Mouse (Mus musculus) liver, embryonic 14.5 days (tissue): ENCODE measurements around the gene Atg9b. TPM values are rescaled to one million over a fixed set of nuclear protein-coding genes. Genes with fewer than 3 reads are reported as not detected.
A peak's percentile ranks its signal among the peaks of the same experiment; 100 is the strongest.

Experiments
- ATAC-seq: fragments of 200-750 bp; cut with Nextera tagmentation; 2 replicates; pipeline ENCODE4 v1.8.0; 2017; ENCODE audit warnings: moderate number of reproducible peaks, mild to moderate bottlenecking, moderate library complexity; ENCODE audit not compliant: insufficient read depth
- DNase-seq, 3 experiments: peaks; one replicate each; pipeline ENCODE4 v3.0.0-alpha.2; 2012 to 2013; ENCODE audit warnings: low read depth in 3 of 3, low spot score in 3 of 3
- H3K27ac ChIP-seq: fragments of 300-500 bp; sonication (generic); 2 replicates; pipeline ENCODE4 v1.5.1; 2014; ENCODE audit warnings: moderate library complexity, mild to moderate bottlenecking, control low read depth, inconsistent platforms
- H3K27me3 ChIP-seq: fragments of 300-500 bp; sonication (generic); 2 replicates; pipeline ENCODE4 v1.6.1; 2014; ENCODE audit warnings: mild to moderate bottlenecking, low read length, moderate library complexity; ENCODE audit not compliant: control insufficient read depth, insufficient read depth
- H3K36me3 ChIP-seq: fragments of 300-500 bp; sonication (generic); replicated peaks from 2 replicates; pipeline ENCODE4 v1.6.1; 2014; ENCODE audit warnings: low read depth; ENCODE audit not compliant: control insufficient read depth, insufficient read depth
- H3K4me1 ChIP-seq, 2 experiments: fragments of 200-500 bp in 1 of 2; fragments of 300-500 bp in 1 of 2; sonication (generic) in 1 of 2; replicated peaks; 2 replicates each; pipeline ENCODE4 v1.6.1; 2012 to 2014; ENCODE audit warnings: antibody characterized with exemption in 1 of 2, inconsistent platforms in 1 of 2, low read length in 1 of 2; ENCODE audit not compliant: control insufficient read depth in 2 of 2, insufficient read depth in 2 of 2
- H3K4me2 ChIP-seq: fragments of 300-500 bp; sonication (generic); 2 replicates; pipeline ENCODE4 v1.6.1; 2014; ENCODE audit warnings: low read depth, mild to moderate bottlenecking, control low read depth, moderate library complexity
- H3K4me3 ChIP-seq, 2 experiments: fragments of 200-500 bp in 1 of 2; fragments of 300-500 bp in 1 of 2; sonication (generic) in 1 of 2; 2 replicates each; pipeline ENCODE4 v1.5.1; 2012 to 2014; ENCODE audit warnings: low read depth in 2 of 2, low read length in 2 of 2, mild to moderate bottlenecking in 2 of 2, control low read depth in 1 of 2, inconsistent platforms in 1 of 2, moderate library complexity in 1 of 2; ENCODE audit not compliant: insufficient read depth in 1 of 2
- H3K9ac ChIP-seq: fragments of 300-500 bp; sonication (generic); replicated peaks from 2 replicates; pipeline ENCODE4 v1.6.1; 2014; ENCODE audit warnings: mild to moderate bottlenecking, control low read depth, moderate library complexity
- H3K9me3 ChIP-seq: fragments of 300-500 bp; sonication (generic); 2 replicates; pipeline ENCODE4 v1.6.1; 2016; ENCODE audit warnings: low read length, mixed read lengths; ENCODE audit not compliant: control insufficient read depth
- CTCF ChIP-seq: IDR thresholded peaks from 2 replicates; pipeline ENCODE4 v1.5.1; 2016; ENCODE audit warnings: antibody characterized with exemption, low read depth, control low read depth
- EP300 ChIP-seq: IDR thresholded peaks from 2 replicates; pipeline ENCODE4 v1.6.1; 2016; ENCODE audit warnings: antibody characterized with exemption, low read depth
- WGBS: fragments of 180-500 bp; shearing (Covaris S2); extraction: QIAGEN DNeasy Blood & Tissue Kit; methylation state at CpG from one replicate; pipeline ENCODE4 v1.1.7; 2014; ENCODE audit not compliant: insufficient replicate concordance; 5-methylcytosine and 5-hydroxymethylcytosine counted together
- polyA plus RNA-seq, 2 experiments: library from polyadenylated mRNA; depleted of rRNA in 1 of 2; stranded (reverse) in 1 of 2; unstranded in 1 of 2; fragments of >200 nt; fragmentation: Nextera tagmentation in 1 of 2; extraction: Ambion mirVana in 1 of 2; gene quantifications; 2 replicates each; pipeline versions ENCODE4 v1.2.1 to v1.2.3; 2012 to 2014

Atg9b gene
- polyA plus RNA-seq, 2 experiments, result 0.14 to 0.57 TPM

DNA sequence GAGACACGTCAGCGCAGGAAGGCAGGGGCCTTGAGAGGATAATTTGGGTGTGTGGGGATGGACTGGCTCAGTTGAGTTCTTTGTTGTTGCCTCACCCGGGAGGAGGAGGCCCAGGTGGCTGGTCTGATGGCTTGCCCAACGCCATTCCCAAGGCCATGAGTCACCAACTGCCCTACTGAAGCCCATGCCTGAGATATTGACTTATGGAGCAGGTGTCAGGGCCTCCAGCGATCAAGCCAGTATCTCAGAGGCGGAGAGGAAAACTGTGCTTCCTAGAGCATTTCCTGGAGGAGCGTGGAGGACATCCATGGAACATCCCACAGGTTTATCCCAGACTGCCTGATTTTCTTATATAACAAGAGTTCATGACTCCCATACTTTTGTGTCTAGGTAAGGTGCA, 781 bp upstream of the Atg9b start:
- 66% methylated on average over 7 of the region's 7 CpGs for WGBS
- Histone ChIP-seq H3K9me3 (no peaks in the 10 kb centered on the region), H3K4me3 (no peak overlapping the region), H3K9ac (no peak overlapping the region), H3K36me3 (no peaks in the 10 kb centered on the region), H3K4me1 (peaks cover 12 to 20% of the 10 kb centered on the region in 2 experiments; a peak in 3 of 4 replicates), H3K27me3 (peaks cover 10% of the 10 kb centered on the region), H3K4me2 (no peak overlapping the region), H3K27ac (no peak overlapping the region)
- ATAC-seq (no peak), DNase-seq (no peak)
- TF ChIP-seq CTCF, result no peak

DNA sequence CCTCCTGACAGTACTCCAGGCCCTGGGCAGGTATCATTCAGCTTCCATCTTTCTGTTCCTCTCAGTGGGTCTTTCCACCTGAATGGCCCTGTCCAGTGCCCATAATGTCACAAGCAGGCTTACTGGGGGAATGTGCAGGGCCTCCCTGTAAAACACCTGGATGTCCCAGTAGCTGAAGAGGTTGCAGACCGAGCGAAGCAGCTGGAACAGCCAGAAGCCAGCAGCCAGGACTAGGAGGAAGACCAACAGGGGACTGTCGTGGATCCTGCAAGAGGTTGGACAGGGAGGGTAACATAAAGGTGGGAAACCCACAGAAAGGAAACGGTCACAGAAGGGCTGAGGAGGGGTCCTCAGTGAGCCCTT, 2.3 kb downstream of the Atg9b start:
- no peaks in the 10 kb centered on the region for H3K36me3 ChIP-seq
- H3K4me3 ChIP-seq, result no peak overlapping the region
- no peak for DNase-seq
- H3K9me3 ChIP-seq, result no peaks in the 10 kb centered on the region
- no peak overlapping the region for H3K9ac ChIP-seq
- no peak overlapping the region for H3K27ac ChIP-seq
- ATAC-seq, result no peak
- no peak for TF ChIP-seq EP300
- no peak for TF ChIP-seq CTCF
- 63% methylated on average over 4 of the region's 4 CpGs for WGBS
- peaks cover 5 to 18% of the 10 kb centered on the region in 2 experiments; a peak in 3 of 4 replicates for H3K4me1 ChIP-seq
- peaks cover 25% of the 10 kb centered on the region for H3K27me3 ChIP-seq
- peak overlapping the region; percentile 14 for H3K4me2 ChIP-seq

DNA sequence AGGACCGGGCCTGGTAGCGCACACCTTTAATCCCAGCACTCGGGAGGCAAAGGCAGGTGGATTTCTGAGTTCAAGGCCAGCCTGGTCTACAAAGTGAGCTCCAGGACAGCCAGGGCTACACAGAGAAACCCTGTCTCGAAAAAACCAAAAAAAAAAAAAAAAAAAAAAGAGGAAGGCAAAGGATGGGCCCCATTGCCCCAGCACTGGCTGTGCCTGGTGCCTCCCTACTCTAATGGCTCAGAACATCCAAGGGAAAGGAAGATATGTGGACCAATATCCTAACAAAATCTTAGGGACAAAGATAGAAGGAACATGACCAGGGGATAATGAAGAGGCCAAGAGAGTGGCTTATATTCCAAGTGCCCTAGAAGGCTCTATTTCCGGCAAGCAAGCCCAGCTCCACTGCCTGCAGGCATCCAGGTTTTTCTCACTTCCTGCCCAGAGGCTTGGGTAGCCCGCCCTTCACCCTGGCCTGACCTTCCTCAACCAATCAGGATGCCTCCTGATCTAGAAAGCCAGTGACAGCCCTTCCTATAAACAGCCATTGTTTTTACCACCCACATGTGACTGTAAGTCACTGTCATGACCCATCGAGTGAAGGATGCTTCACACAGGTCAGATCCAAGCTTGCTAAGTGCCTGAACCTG, 2.8 kb downstream of the Atg9b start:
- DNase-seq, result no peak
- no peak overlapping the region for H3K27ac ChIP-seq
- H3K4me2 ChIP-seq, result peak overlapping the region; percentile 14; the same call in 1 of the 2 replicates
- no peak overlapping the region for H3K9ac ChIP-seq
- no peak for ATAC-seq
- no peak overlapping the region for H3K4me3 ChIP-seq
- H3K9me3 ChIP-seq, result no peaks in the 10 kb centered on the region
- H3K4me1 ChIP-seq, result peaks cover 5 to 21% of the 10 kb centered on the region in 2 experiments; a peak in 3 of 4 replicates
- H3K27me3 ChIP-seq, result peaks cover 25% of the 10 kb centered on the region
- no peak for TF ChIP-seq CTCF
- no peak for TF ChIP-seq EP300
- 46% methylated on average over 6 of the region's 7 CpGs for WGBS
- H3K36me3 ChIP-seq, result no peaks in the 10 kb centered on the region

DNA sequence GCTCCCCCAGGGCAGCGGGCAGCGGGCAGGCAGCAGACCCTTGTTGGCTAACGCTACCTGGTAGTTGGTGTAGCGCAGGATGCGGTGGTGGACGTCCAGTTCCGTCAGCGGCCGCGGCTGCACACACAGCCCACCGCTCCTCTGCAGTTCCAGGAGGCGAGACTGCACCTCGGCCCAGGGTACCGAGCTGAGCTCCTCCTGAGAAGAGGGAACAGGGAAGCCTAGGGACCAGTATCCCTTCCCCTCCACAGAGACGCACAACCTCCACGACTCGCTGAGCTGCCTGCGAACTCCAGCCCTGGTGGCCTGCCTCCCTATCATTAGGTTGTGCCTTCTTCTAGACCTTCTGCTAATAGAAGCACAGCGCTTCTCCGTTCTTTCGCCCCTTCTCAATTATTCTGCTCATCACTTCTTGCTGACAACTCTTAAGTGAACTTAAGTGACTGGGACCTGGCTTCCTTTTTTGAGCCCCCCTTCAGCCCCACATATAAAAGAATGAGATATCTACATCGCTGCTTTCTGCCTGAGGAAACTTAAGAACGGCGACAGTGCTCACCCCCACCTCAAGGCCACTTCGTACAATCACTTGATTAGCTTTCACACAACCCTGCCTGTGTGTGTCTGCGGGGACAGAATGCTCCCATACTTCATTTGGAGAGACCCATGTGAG, 3.6 kb downstream of the Atg9b start:
- H3K9ac ChIP-seq, result no peak overlapping the region
- H3K36me3 ChIP-seq, result no peaks in the 10 kb centered on the region
- DNase-seq (no peak), ATAC-seq (no peak)
- peak overlapping the region in 1 of 2 experiments; percentile 28; a peak in 3 of 4 replicates for H3K4me3 ChIP-seq
- WGBS, result 22% methylated on average over 26 of the region's 26 CpGs
- no peak for TF ChIP-seq EP300
- TF ChIP-seq CTCF, result no peak
- H3K4me2 ChIP-seq, result peak overlapping the region; percentile 67
- peaks cover 0 to 20% of the 10 kb centered on the region in 2 experiments; a peak in 3 of 4 replicates for H3K4me1 ChIP-seq
- no peaks in the 10 kb centered on the region for H3K9me3 ChIP-seq
- peaks cover 25% of the 10 kb centered on the region for H3K27me3 ChIP-seq
- no peak overlapping the region for H3K27ac ChIP-seq
